Mouse (Mus musculus) CH12.LX (cell line): ENCODE measurements around the gene Patj.

ENCODE experiments used
- CTCF ChIP-seq, 2 experiments: IDR thresholded peaks in 1 of 2; conservative IDR thresholded peaks in 1 of 2; 2 replicates each; pipeline ENCODE4 v1.5.1; 2011 to 2012; ENCODE audit warnings: low read depth in 2 of 2, low read length in 2 of 2, improper control_type of control experiment in 1 of 2, inconsistent platforms in 1 of 2, mild to moderate bottlenecking in 1 of 2, moderate library complexity in 1 of 2
- HCFC1 ChIP-seq: IDR thresholded peaks from 2 replicates; pipeline ENCODE4 v1.6.1; 2012; ENCODE audit warnings: low read depth, mild to moderate bottlenecking, inconsistent platforms, low read length, improper control_type of control experiment
- PAX5 ChIP-seq: IDR thresholded peaks from 2 replicates; pipeline ENCODE4 v1.6.1; 2012; ENCODE audit warnings: low read length, inconsistent platforms, mixed read lengths
- POLR2A ChIP-seq: IDR thresholded peaks from 2 replicates; pipeline ENCODE4 v1.6.1; 2011; ENCODE audit warnings: low read depth, mild to moderate bottlenecking, improper control_type of control experiment, low read length
- UBTF ChIP-seq: IDR thresholded peaks from 2 replicates; pipeline ENCODE4 v1.6.1; 2012; ENCODE audit warnings: low read depth, mild to moderate bottlenecking, inconsistent platforms, low read length, improper control_type of control experiment, moderate library complexity

- TF ChIP-seq HCFC1 (no peak), UBTF (no peak), POLR2A (no peak), CTCF (conservative IDR thresholded peaks at IDR 0.05 in 1 of 2, IDR thresholded peaks at IDR 0.05 in 1 of 2; ENCODE audit: low read depth in 2 of 2, low read length in 2 of 2) (no peak), PAX5 (no peak)
These were observed 218.8 kb downstream of the Patj start for GRCm38 (mm10) chr4:98614395-98614794.
